Mouse (Mus musculus): ENCODE results near the gene Srd5a1. TPM values are rescaled to one million over a fixed set of nuclear protein-coding genes. Genes with fewer than 3 reads are reported as not detected.
A peak's percentile ranks its signal among the peaks of the same experiment; 100 is the strongest.

Gene Srd5a1
- polyA plus RNA-seq, 1 experiment from 2014 or later: 29.2 TPM

DNA sequence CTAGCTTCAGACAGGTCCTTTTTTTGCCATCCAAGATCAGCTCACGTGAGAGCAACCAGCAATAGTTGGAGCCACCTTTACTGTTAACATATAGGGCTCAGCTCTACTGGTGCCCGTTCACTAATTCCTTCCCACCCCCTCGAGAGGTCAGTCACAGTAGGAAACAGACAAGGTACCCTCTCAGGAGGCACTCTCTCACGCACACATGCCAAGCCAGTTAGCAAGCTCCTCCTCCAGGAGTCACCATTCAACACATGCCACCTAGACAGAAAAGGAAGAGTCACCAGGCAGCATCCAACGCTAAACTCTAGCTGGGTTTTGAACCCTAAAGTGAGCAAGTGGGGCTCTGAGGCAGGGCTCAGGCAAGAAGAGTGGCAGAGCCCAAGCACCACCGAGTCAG is 79.8 kb downstream of the Srd5a1 start:
- Histone ChIP-seq H3K36me3 (replicated peaks) (peaks cover 38% of the 10 kb centered on the region), H3K27me3 (ENCODE audit: poor library complexity, severe bottlenecking) (no peaks in the 10 kb centered on the region), H3K4me3 (peak overlapping the region; percentile 97), H3K27ac (no peak overlapping the region), H3K9me3 (no peaks in the 10 kb centered on the region), H3K4me1 (peaks cover 71% of the 10 kb centered on the region)
- WGBS: 68% methylated on average over 6 of the region's 6 CpGs
- DNase-seq (ENCODE audit: extremely low spot score, low spot score): no peak

GRCm38 (mm10) chr13:69530951-69531350 is 80.3 kb downstream of the Srd5a1 start:
- DNase-seq (ENCODE audit: extremely low spot score, low spot score): no peak
- no peaks in the 10 kb centered on the region for H3K9me3 ChIP-seq
- peaks cover 38% of the 10 kb centered on the region for H3K36me3 ChIP-seq (replicated peaks)
- 82% methylated on average over 6 of the region's 6 CpGs for WGBS
- H3K4me3 ChIP-seq: peak overlapping the region; percentile 97
- no peaks in the 10 kb centered on the region for H3K27me3 ChIP-seq (ENCODE audit: poor library complexity, severe bottlenecking)
- 0 out of 2 replicates have a peak overlapping the region, but pooled peaks have one; percentile 30 for H3K27ac ChIP-seq
- peaks cover 71% of the 10 kb centered on the region for H3K4me1 ChIP-seq

GRCm38 (mm10) chr13:69530156-69530555 is 81.1 kb downstream of the Srd5a1 start:
- WGBS: 83% methylated on average over 3 of the region's 3 CpGs
- Histone ChIP-seq H3K27ac (no peak overlapping the region), H3K27me3 (ENCODE audit: poor library complexity, severe bottlenecking) (no peaks in the 10 kb centered on the region), H3K4me3 (peak overlapping the region; percentile 5; the same call in 1 of the 2 replicates), H3K4me1 (peaks cover 71% of the 10 kb centered on the region), H3K36me3 (replicated peaks) (peaks cover 38% of the 10 kb centered on the region), H3K9me3 (no peaks in the 10 kb centered on the region)
- DNase-seq (ENCODE audit: extremely low spot score, low spot score): no peak

GRCm38 (mm10) chr13:69528531-69528930 is 82.7 kb downstream of the Srd5a1 start:
- no peak for DNase-seq (ENCODE audit: extremely low spot score, low spot score)
- peaks cover 38% of the 10 kb centered on the region for H3K36me3 ChIP-seq (replicated peaks)
- H3K4me3 ChIP-seq: no peak overlapping the region
- no peak overlapping the region for H3K27ac ChIP-seq
- peaks cover 85% of the 10 kb centered on the region for H3K4me1 ChIP-seq
- no peaks in the 10 kb centered on the region for H3K9me3 ChIP-seq
- 91% methylated on average over 7 of the region's 7 CpGs for WGBS
- H3K27me3 ChIP-seq (ENCODE audit: poor library complexity, severe bottlenecking): no peaks in the 10 kb centered on the region

- peaks cover 29% of the 10 kb centered on the region for H3K36me3 ChIP-seq (replicated peaks)
- H3K27ac ChIP-seq: no peak overlapping the region
- 74% methylated on average over 4 of the region's 4 CpGs for WGBS
- H3K4me1 ChIP-seq: peaks cover 92% of the 10 kb centered on the region
- no peak overlapping the region for H3K4me3 ChIP-seq
- H3K27me3 ChIP-seq (ENCODE audit: poor library complexity, severe bottlenecking): no peaks in the 10 kb centered on the region
- DNase-seq (ENCODE audit: extremely low spot score, low spot score): no peak
- H3K9me3 ChIP-seq: no peaks in the 10 kb centered on the region
Observed at GRCm38 (mm10) chr13:69525867-69526266, 85.4 kb downstream of the Srd5a1 start.

- no peaks in the 10 kb centered on the region for H3K27me3 ChIP-seq (ENCODE audit: poor library complexity, severe bottlenecking)
- no peak for DNase-seq (ENCODE audit: extremely low spot score, low spot score)
- WGBS: 81% methylated on average over 2 of the region's 2 CpGs
Observed at GRCm38 (mm10) chr13:69524158-69524530, 87.1 kb downstream of the Srd5a1 start.

More at GRCm38 (mm10) chr13:69524158-69524530, 87.1 kb downstream of the Srd5a1 start:
- no peaks in the 10 kb centered on the region for H3K9me3 ChIP-seq
- H3K27ac ChIP-seq: no peak overlapping the region
- peaks cover 96% of the 10 kb centered on the region for H3K4me1 ChIP-seq
- H3K4me3 ChIP-seq: no peak overlapping the region
- H3K36me3 ChIP-seq (replicated peaks): peaks cover 12% of the 10 kb centered on the region

Other genes with a start within 250 kb of the Srd5a1 start
- gene Nsun2, start 77.7 kb downstream of the Srd5a1 start, polyA plus RNA-seq (2016; fragmentation: Nextera tagmentation; extraction: Ambion mirVana): 171 and 175 TPM in 2 replicates
- gene Tent4a, start 76.8 kb downstream of the Srd5a1 start, polyA plus RNA-seq (2016; fragmentation: Nextera tagmentation; extraction: Ambion mirVana): 4.1 and 4.9 TPM in 2 replicates
- gene Ube2ql1, start 128.4 kb upstream of the Srd5a1 start, polyA plus RNA-seq (2016; fragmentation: Nextera tagmentation; extraction: Ambion mirVana): 0.49 and 0.58 TPM in 2 replicates
- gene Med10, start 191.0 kb upstream of the Srd5a1 start, polyA plus RNA-seq (2016; fragmentation: Nextera tagmentation; extraction: Ambion mirVana): 181 and 185 TPM in 2 replicates